Mouse (Mus musculus): ENCODE data around the gene Olfr1044. TPM values are rescaled to one million over a fixed set of nuclear protein-coding genes. Genes with fewer than 3 reads are reported as not detected.
"Not testable (repeated sequence)": the region's sequence is repeated elsewhere in the genome, so short reads cannot be mapped to it uniquely, and the experiment has no call there.

Olfr1044 gene
- polyA plus RNA-seq (2015; fragmentation: Nextera tagmentation; extraction: Ambion mirVana), result not detected in 2 replicates

GRCm38 (mm10) chr2:86177720-86178119 is at the start of gene Olfr1044:
TSS of gene Olfr1044 (minus strand) at chr2:86177820.
- Histone ChIP-seq H3K27me3 (no peaks in the 10 kb centered on the region), H3K36me3 (no peaks in the 10 kb centered on the region), H3K4me2 (no peak within 1 kb of the TSS), H3K27ac (no peak within 1 kb of the TSS), H3K9ac (no peak within 1 kb of the TSS), H3K9me3 (no peaks in the 10 kb centered on the region), H3K4me1 (replicated peaks) (no peaks in the 10 kb centered on the region), H3K4me3 (no peak within 1 kb of the TSS)
- no peak for ATAC-seq (ENCODE audit: low FRiP score)

GRCm38 (mm10) chr2:86219214-86219613 is 41.6 kb upstream of the Olfr1044 start, which contains the start of gene Olfr1046:
TSS of gene Olfr1046 (minus strand) at chr2:86219314.
- no peak within 1 kb of the TSS for H3K9ac ChIP-seq
- ATAC-seq (ENCODE audit: low FRiP score), result no peak
- no peak within 1 kb of the TSS for H3K4me2 ChIP-seq
- H3K4me1 ChIP-seq (replicated peaks), result no peaks in the 10 kb centered on the region
- 74% methylated on average over 2 of the region's 2 CpGs for WGBS
- H3K27ac ChIP-seq, result no peak within 1 kb of the TSS
- H3K36me3 ChIP-seq, result no peaks in the 10 kb centered on the region
- H3K9me3 ChIP-seq, result no peaks in the 10 kb centered on the region
- no peak within 1 kb of the TSS for H3K4me3 ChIP-seq
- no peaks in the 10 kb centered on the region for H3K27me3 ChIP-seq

GRCm38 (mm10) chr2:86202909-86203308 is 25.3 kb upstream of the Olfr1044 start, which contains the start of gene Olfr1045:
TSS of gene Olfr1045 (minus strand) at chr2:86203009.
- Histone ChIP-seq H3K4me2 (no peak within 1 kb of the TSS), H3K4me1 (replicated peaks) (no peaks in the 10 kb centered on the region), H3K9ac (no peak within 1 kb of the TSS), H3K27ac (no peak within 1 kb of the TSS), H3K9me3 (no peaks in the 10 kb centered on the region; the same call in 1 of the 2 replicates), H3K36me3 (no peaks in the 10 kb centered on the region), H3K4me3 (no peak within 1 kb of the TSS), H3K27me3 (no peaks in the 10 kb centered on the region)
- no peak for ATAC-seq (ENCODE audit: low FRiP score)

- H3K4me1 ChIP-seq (replicated peaks), result no peaks in the 10 kb centered on the region
- no peaks in the 10 kb centered on the region for H3K27me3 ChIP-seq
- H3K4me2 ChIP-seq, result no peak overlapping the region
- no peaks in the 10 kb centered on the region for H3K9me3 ChIP-seq
- no peak for ATAC-seq (ENCODE audit: low FRiP score)
- H3K36me3 ChIP-seq, result no peaks in the 10 kb centered on the region
- no peak overlapping the region for H3K4me3 ChIP-seq
- no peak overlapping the region for H3K27ac ChIP-seq
- H3K9ac ChIP-seq, result no peak overlapping the region
- WGBS, result 59% methylated on average over 1 of the region's 1 CpGs
These were observed 18.2 kb upstream of the Olfr1044 start for GRCm38 (mm10) chr2:86195863-86196262.

GRCm38 (mm10) chr2:86185583-86185982 is 8.0 kb upstream of the Olfr1044 start, which contains the start of gene Olfr52:
TSS of gene Olfr52 (minus strand) at chr2:86185683.
- Histone ChIP-seq H3K27ac (no peak within 1 kb of the TSS), H3K36me3 (no peaks in the 10 kb centered on the region), H3K4me2 (no peak within 1 kb of the TSS), H3K27me3 (no peaks in the 10 kb centered on the region), H3K4me3 (no peak within 1 kb of the TSS), H3K9me3 (no peaks in the 10 kb centered on the region), H3K4me1 (replicated peaks) (no peaks in the 10 kb centered on the region), H3K9ac (no peak within 1 kb of the TSS)
- no peak for ATAC-seq (ENCODE audit: low FRiP score)

GRCm38 (mm10) chr2:86179950-86180349 is 2.3 kb upstream of the Olfr1044 start:
- no peaks in the 10 kb centered on the region for H3K4me1 ChIP-seq (replicated peaks)
- WGBS, result 87% methylated on average over 3 of the region's 3 CpGs
- H3K4me3 ChIP-seq, result no peak overlapping the region
- no peak overlapping the region for H3K9ac ChIP-seq
- H3K27me3 ChIP-seq, result no peaks in the 10 kb centered on the region
- no peaks in the 10 kb centered on the region for H3K9me3 ChIP-seq
- no peak overlapping the region for H3K27ac ChIP-seq
- H3K4me2 ChIP-seq, result no peak overlapping the region
- ATAC-seq (ENCODE audit: low FRiP score), result no peak
- no peaks in the 10 kb centered on the region for H3K36me3 ChIP-seq

GRCm38 (mm10) chr2:86175422-86175821 is 2.2 kb downstream of the Olfr1044 start:
- H3K27me3 ChIP-seq, result not testable (repeated sequence)

GRCm38 (mm10) chr2:86167422-86167821 is 10.2 kb downstream of the Olfr1044 start, which contains the start of gene Olfr1043:
TSS of gene Olfr1043 (minus strand) at chr2:86167522.
- Histone ChIP-seq H3K36me3 (no peaks in the 10 kb centered on the region), H3K4me3 (no peak within 1 kb of the TSS), H3K9me3 (no peaks in the 10 kb centered on the region), H3K4me1 (replicated peaks) (no peaks in the 10 kb centered on the region), H3K4me2 (no peak within 1 kb of the TSS), H3K27me3 (no peaks in the 10 kb centered on the region), H3K9ac (no peak within 1 kb of the TSS), H3K27ac (no peak within 1 kb of the TSS)
- WGBS, result 91% methylated on average over 2 of the region's 2 CpGs
- no peak for ATAC-seq (ENCODE audit: low FRiP score)

More at GRCm38 (mm10) chr2:86175422-86175821, 2.2 kb downstream of the Olfr1044 start:
- H3K9me3 ChIP-seq; H3K4me1 ChIP-seq (replicated peaks); ATAC-seq (ENCODE audit: low FRiP score); H3K4me2 ChIP-seq; H3K9ac ChIP-seq; H3K36me3 ChIP-seq; H3K27ac ChIP-seq; H3K4me3 ChIP-seq: not testable (repeated sequence)
- 90% methylated on average over 7 of the region's 7 CpGs for WGBS

GRCm38 (mm10) chr2:86161738-86162137 is 15.9 kb downstream of the Olfr1044 start, which contains the start of gene Olfr1042:
TSS of gene Olfr1042 (minus strand) at chr2:86161838.
- WGBS, result 87% methylated on average over 2 of the region's 2 CpGs
- Histone ChIP-seq H3K4me3 (no peak within 1 kb of the TSS), H3K27me3 (no peaks in the 10 kb centered on the region), H3K4me2 (no peak within 1 kb of the TSS), H3K9ac (no peak within 1 kb of the TSS), H3K36me3 (no peaks in the 10 kb centered on the region), H3K4me1 (replicated peaks) (no peaks in the 10 kb centered on the region), H3K9me3 (no peaks in the 10 kb centered on the region), H3K27ac (no peak within 1 kb of the TSS)
- ATAC-seq (ENCODE audit: low FRiP score), result no peak

- no peak within 1 kb of the TSS for H3K9ac ChIP-seq
- H3K4me2 ChIP-seq, result no peak within 1 kb of the TSS
- no peak within 1 kb of the TSS for H3K4me3 ChIP-seq
- ATAC-seq (ENCODE audit: low FRiP score), result no peak
- no peaks in the 10 kb centered on the region for H3K27me3 ChIP-seq
- no peaks in the 10 kb centered on the region for H3K4me1 ChIP-seq (replicated peaks)
- no peak within 1 kb of the TSS for H3K27ac ChIP-seq
- no peaks in the 10 kb centered on the region for H3K36me3 ChIP-seq
- 88% methylated on average over 1 of the region's 1 CpGs for WGBS
- no peaks in the 10 kb centered on the region for H3K9me3 ChIP-seq
These were observed 31.0 kb downstream of the Olfr1044 start, which contains the start of gene Olfr1040 for GRCm38 (mm10) chr2:86146632-86147031. TSS of gene Olfr1040 (minus strand) at chr2:86146732.

- WGBS, result 95% methylated on average over 1 of the region's 1 CpGs
- ATAC-seq (ENCODE audit: low FRiP score), result no peak
- H3K27me3 ChIP-seq, result no peaks in the 10 kb centered on the region
These were observed 41.8 kb downstream of the Olfr1044 start, which contains the start of gene Olfr1039 for GRCm38 (mm10) chr2:86135828-86136227. TSS of gene Olfr1039 (minus strand) at chr2:86135928.

More at GRCm38 (mm10) chr2:86135828-86136227, 41.8 kb downstream of the Olfr1044 start, which contains the start of gene Olfr1039:
- no peak within 1 kb of the TSS for H3K9ac ChIP-seq
- H3K9me3 ChIP-seq, result no peaks in the 10 kb centered on the region
- H3K27ac ChIP-seq, result no peak within 1 kb of the TSS
- H3K4me1 ChIP-seq (replicated peaks), result no peaks in the 10 kb centered on the region
- H3K36me3 ChIP-seq, result no peaks in the 10 kb centered on the region
- H3K4me2 ChIP-seq, result no peak within 1 kb of the TSS
- H3K4me3 ChIP-seq, result no peak within 1 kb of the TSS

Data from hindbrain, embryonic 13.5 days (tissue).